Mouse (Mus musculus) heart, postnatal 25 days (tissue): Measurements from ENCODE around the gene Sp2. TPM values are rescaled to one million over a fixed set of nuclear protein-coding genes. Genes with fewer than 3 reads are reported as not detected.

Experiments
- DNase-seq: peaks from one replicate; pipeline ENCODE4 v3.0.0; 2022; ENCODE audit warnings: low spot score
- intact Hi-C: fragments of 180-260 bp; cut with DNase I; formaldehyde crosslinking; loops from one replicate; pipeline ENCODE4 v1.15.1; 2025
- total RNA-seq, 2 experiments: library from RNA; stranded (reverse); gene quantifications; 2 replicates each; pipeline ENCODE4 v1.2.3; 2021

The Sp2 gene
- total RNA-seq, 2 experiments from 2014 or later: 9.8 to 11.6 TPM

DNA sequence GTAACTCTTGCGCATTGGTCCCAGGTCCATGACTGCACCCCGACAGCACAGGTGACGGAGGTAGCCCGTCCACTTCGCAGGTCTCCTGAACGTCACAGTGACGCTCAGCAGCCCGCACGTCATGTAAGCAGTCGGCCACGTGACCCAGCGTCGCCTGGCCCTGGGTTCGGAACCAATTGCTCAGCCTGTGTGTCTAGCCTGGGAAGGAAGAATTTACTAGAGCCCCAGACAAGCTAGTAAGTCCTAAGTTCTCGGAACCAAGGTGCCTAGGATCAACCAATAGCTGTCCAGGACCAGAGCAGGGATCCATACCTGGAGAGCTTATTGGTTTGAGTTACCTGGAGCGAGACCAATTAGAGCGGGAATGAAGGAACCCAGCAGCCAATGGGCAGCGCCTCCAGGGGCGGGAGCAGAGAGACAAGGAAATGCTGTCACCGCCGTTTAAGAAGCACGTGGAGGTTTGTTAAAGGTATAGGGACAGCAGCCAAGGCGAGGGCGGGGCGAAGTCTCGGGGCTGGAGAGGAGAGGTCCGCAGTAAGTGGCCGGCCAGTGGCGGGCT is 38.9 kb downstream of the Sp2 start, which contains the start of gene Pnpo:
Pnpo (minus strand) TSS at position 241 of the 559 bp plus-strand sequence.
- intact Hi-C loops: no loop called here
- peak; percentile 89 for DNase-seq

DNA sequence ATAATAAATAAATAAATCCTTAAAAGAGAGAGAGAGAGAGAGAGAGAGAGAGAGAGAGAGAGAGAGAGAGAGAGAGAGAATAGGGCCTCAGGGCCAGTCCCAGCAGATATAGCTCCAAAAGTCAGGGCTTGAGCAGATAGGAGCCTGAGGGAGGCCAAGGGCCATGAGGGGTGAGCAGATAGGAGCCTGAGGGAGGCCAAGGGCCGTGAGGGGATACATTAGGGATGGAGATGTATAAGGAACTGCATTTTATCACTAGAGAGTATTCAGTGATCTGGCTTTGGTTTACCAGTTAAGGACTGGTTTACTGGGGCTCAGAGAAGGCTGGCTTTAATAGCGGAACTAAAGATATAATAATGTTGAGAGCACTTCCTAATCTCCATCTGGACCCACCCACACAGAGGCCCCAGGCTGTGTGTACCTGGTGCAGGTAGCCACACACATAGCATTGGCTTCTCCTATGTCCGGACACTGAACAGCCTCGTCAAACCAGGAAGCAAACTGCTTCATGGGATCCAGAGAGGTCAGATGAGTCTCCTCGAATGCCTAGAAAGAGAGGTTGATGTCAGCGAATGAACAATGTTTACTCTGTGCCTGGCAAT is 40.7 kb downstream of the Sp2 start:
- intact Hi-C loops: no loop called here
- no peak for DNase-seq

DNA sequence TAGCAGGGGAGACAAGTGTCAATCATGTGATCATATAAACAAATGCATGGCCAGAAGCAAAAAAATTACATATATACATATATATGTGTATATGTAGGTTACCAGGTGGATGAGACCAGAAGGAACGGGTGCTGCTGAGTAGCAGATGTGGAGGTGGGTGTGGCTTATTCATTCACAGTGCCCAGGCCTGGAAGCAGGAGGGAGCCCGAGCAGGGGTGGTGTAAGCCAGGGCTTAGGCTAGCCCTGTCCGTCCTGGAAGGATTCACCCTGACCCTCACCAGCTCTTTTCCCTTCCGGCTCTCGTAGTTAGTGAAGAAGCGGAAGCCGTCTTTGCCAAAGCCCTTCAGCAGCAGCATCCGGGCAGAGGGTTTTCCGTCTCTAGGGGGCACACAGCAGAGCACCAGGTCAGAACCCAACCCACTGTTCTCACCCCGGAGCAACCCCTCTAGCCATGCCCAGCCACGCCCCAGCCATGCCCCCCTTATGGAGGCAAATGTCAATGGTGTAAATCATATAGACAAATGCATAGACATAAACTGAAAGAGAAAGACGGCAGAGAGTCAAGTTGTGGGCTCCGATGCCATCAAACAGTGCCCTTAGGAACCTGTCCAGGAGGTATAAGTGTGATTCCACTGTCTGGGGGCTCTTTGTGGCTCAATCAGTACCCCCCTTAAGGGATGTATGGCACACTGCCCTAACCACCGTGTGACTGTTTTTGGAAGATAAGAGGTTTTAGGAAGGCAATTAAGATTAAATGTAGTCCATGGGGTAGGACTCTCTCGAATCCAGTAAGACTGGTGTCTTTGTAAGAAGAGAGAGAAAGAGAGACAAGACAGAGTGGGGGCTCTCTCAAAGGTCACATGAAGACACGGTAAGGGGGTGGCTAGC is 41.9 kb downstream of the Sp2 start:
- DNase-seq: no peak
- intact Hi-C loops: no loop called here

- no peak for DNase-seq
- intact Hi-C loops: no loop called here
These were observed 44.3 kb downstream of the Sp2 start for GRCm38 (mm10) chr11:96938426-96938800.

DNA sequence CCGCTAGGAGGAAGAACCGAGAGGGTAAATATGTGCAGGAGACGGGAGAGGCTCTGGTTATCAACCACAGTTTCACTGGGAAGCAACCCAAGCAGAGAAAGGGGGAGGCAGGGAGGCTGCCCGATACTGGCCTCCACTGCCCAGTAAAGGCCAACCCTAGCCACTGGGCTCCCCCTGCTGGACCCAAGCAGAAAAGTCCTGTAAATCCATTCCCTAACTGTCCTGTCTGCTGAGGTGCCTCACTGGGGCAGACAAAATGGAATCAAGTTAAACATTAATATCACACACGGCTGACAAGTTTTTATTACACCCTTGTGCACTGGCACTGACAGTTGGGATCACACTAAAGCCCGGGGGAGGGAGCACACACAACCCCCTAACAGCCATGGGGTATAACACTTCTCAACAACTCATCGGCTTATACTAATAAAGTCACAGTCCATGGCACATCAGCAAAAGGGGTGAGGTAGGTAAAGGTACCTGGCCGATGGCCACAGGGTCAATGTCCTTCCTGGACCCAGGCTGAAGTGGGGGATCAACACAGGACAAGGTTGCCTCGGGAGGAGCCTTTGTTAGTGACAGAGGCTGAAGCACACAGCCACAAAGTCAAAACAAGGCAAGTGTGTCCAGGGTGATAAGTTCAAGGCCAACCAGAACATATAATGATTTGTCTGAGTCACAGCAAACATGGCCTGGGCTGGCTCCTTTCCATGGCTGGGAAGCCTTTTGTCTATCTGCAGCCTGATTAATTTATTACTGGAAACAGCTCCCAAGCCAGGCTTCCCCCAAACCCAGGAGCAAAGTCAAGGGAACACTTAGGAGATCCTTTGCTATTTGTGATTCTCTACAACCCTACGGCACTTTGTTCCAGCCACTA is 45.0 kb downstream of the Sp2 start:
- intact Hi-C loops: loop anchor here (2.0 kb wide), 1 partner anchor 19 kb away; no protein-coding TSS in a partner anchor
- DNase-seq: no peak

GRCm38 (mm10) chr11:96935872-96936650 is 46.7 kb downstream of the Sp2 start:
- intact Hi-C loops: loop anchor here (2.0 kb wide), 1 partner anchor 17 kb away; no protein-coding TSS in a partner anchor
- DNase-seq: no peak

- no peak for DNase-seq
- intact Hi-C loops: no loop called here
These were observed 47.8 kb downstream of the Sp2 start for GRCm38 (mm10) chr11:96934921-96935356.

DNA sequence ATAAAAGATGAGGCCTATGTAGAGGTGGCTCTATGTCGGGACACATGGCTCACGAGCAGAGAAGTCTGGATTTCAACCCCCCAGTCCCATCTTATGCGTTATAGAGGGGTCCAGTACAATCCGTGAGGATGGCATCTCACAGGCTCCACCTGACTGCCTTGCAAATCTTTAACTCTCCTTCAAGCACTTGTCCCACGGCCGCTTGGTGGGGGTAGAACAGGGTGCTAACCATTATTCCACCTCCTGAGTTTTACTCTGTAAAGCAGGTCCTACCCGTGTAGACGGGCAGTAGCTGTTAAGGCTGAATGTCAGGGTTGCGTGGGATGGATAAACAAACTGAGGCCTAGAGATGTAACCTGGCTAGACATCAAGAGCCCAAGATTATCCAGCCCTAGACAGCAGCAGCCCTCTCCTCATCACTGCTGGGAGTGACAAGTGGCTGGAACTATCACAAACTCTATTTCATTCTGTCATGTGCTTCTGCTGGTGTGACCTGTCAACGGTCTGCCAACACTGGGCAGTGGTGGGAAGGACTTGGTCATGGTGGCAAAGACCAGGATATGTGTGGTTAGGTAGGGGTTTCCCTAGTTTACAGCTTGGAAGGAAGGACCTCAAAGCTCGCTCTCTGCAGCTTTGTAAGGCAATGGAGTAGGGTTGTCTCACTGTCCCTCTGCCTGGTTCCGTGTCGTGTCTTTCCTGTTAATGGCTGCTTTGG is 49.0 kb downstream of the Sp2 start:
- intact Hi-C loops: no loop called here

DNA sequence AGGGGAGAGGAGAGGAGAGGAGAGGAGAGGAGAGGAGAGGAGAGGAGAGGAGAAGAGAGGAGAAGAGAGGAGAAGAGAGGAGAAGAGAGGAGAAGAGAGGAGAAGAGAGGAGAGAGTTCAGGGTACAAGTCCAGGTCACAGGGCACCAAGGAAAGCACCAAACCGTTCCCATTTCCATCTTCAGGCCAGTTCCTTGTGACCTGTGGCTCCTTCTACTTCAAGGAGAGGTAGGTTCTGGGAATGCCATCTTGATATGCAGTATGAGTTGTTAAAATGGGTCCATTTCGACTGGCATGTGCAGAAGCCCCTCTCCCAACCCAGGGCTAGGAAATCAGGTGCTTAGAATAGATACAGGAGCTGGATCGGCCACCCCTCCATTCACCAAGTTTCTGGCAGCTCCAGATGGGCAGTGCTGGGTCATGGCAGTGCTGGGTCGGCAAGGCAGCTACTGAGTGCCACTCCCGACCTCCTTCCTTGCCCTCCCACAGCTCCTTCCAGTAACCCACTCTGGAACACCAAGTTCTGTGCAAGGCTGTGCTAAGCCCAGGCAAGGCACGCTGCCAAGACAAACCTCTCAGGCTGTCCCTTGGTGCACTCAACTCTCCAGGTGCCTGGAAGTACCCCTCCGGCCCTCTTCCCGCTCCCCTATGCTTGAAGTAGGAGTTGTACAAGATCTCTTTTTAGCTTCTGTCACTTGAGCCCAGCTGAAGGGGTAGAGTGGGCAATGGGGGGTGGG is 51.3 kb downstream of the Sp2 start:
- no peak for DNase-seq
- intact Hi-C loops: no loop called here

More for the DNA sequence above, 49.0 kb downstream of the Sp2 start:
- no peak for DNase-seq

- no peak for DNase-seq
- intact Hi-C loops: no loop called here
These were observed 52.9 kb downstream of the Sp2 start for GRCm38 (mm10) chr11:96929766-96930331.

DNA sequence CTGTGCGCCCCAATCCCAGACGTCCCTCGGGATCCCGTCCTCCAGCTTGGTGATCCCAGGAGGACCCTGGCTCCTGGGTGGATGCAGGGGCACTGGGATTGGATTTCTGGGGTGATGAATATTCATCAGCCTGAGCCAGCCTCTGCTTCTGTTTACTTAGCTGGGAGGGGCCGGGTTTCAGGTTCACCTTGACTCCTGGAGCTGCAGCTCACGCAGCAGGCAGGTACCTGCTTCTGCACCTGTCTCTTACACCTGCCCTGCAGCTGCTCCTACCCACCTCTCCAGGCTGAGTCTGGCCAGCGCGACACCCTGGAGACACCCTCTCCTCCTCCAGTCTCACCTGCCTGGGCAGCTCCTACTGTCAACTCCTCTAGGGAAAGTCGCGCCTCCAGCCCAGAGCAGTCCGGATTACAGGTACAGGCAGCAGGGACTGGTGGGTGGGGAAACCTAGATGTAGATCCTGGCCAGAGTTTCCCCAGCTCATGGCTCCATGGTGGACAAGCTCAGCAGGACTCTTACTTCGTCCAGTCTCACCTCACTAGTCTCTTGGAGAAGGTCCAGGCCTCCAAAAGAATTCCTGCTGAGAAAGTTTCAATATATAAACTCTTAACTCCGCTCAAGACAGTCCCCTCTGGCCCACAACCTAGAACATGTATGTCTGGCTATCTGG is 53.5 kb downstream of the Sp2 start:
- DNase-seq: no peak
- intact Hi-C loops: no loop called here

GRCm38 (mm10) chr11:96928691-96929090 is 54.1 kb downstream of the Sp2 start:
- intact Hi-C loops: no loop called here
- DNase-seq: no peak

DNA sequence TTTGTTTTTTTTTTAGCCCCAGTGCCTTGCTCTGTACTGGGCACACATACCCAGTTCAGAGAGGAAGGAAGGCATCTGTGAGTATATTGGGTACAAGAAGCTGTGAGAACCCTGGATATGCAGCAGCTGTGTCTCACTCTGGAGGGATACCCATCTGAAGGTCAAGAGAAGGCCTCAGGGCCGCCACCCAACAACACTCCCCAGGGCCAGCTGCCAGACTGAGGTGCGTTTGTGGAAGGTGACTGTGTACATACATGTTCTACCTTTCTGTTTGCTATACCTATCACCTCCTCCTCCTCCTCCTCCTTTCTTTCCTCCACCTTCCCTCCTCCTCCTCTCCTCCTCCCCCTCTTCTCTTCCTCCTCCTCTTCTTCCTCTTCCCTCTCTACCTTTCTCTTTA is 54.7 kb downstream of the Sp2 start, which contains the start of gene Prr15l:
Prr15l (plus strand) TSS at position 17 of the 400 bp plus-strand sequence.
- intact Hi-C loops: no loop called here
- no peak for DNase-seq

DNA sequence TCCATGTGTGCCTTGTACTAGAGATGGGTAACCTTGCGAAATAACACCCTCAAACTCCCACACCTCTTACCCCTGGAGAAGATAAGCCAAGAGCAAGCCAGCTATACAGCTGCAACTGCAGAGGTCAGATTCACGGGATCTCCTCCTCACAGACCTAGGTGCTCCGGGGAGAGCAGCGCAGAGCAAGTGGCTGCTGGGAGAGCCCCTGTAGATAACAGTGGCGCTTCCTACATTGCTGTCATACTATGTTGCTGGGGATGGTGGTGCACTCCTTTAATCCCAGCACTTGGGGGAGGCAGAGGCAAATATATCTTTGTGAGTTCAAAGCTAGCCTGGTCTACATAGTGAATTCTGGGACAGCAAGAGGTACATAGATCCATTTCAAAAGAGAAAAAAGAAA is 56.2 kb downstream of the Sp2 start:
- no peak for DNase-seq
- intact Hi-C loops: no loop called here

GRCm38 (mm10) chr11:96925469-96926148 is 57.1 kb downstream of the Sp2 start:
- no peak for DNase-seq
- intact Hi-C loops: no loop called here

GRCm38 (mm10) chr11:96924861-96925260 is 57.9 kb downstream of the Sp2 start:
- no peak for DNase-seq
- intact Hi-C loops: no loop called here
